Mouse (Mus musculus) heart, embryonic 13.5 days (tissue): ENCODE measurements at regions not wholly inside any gene's neighbourhood (a gene's known extent, or its start where the extent isn't known, plus 50 kb on each side); places are given as distances from the start of the nearest gene placed in this dataset.

ENCODE experiments used
- ATAC-seq: fragments of 200-750 bp; cut with Nextera tagmentation; 2 replicates; pipeline ENCODE4 v1.8.0; 2017; ENCODE audit warnings: moderate TSS enrichment; ENCODE audit not compliant: insufficient number of reproducible peaks, low FRiP score, low TSS enrichment; ENCODE audit errors: extremely low read depth
- H3K27ac ChIP-seq: fragments of 300-500 bp; sonication (generic); replicated peaks from 2 replicates; pipeline ENCODE4 v1.5.1; 2015; ENCODE audit warnings: moderate library complexity, mild to moderate bottlenecking, inconsistent platforms
- H3K27me3 ChIP-seq: fragments of 300-500 bp; sonication (generic); replicated peaks from 2 replicates; pipeline ENCODE4 v1.6.1; 2015; ENCODE audit warnings: mild to moderate bottlenecking, inconsistent platforms
- H3K36me3 ChIP-seq: fragments of 300-500 bp; sonication (generic); 2 replicates; pipeline ENCODE4 v1.6.1; 2015; ENCODE audit warnings: mild to moderate bottlenecking, inconsistent platforms
- H3K4me1 ChIP-seq: fragments of 300-500 bp; sonication (generic); 2 replicates; pipeline ENCODE4 v1.6.1; 2015; ENCODE audit warnings: inconsistent platforms
- H3K4me2 ChIP-seq: fragments of 300-500 bp; sonication (generic); 2 replicates; pipeline ENCODE4 v1.6.1; 2015; ENCODE audit warnings: inconsistent platforms, mild to moderate bottlenecking, moderate library complexity
- H3K4me3 ChIP-seq: fragments of 300-500 bp; sonication (generic); 2 replicates; pipeline ENCODE4 v1.5.1; 2015; ENCODE audit warnings: moderate library complexity, mild to moderate bottlenecking, inconsistent platforms
- H3K9ac ChIP-seq: fragments of 300-500 bp; sonication (generic); 2 replicates; pipeline ENCODE4 v1.6.1; 2015; ENCODE audit warnings: inconsistent platforms, mild to moderate bottlenecking, moderate library complexity
- H3K9me3 ChIP-seq: fragments of 300-500 bp; sonication (generic); 2 replicates; pipeline ENCODE4 v1.6.1; 2016; ENCODE audit warnings: inconsistent platforms
- WGBS: fragments of 180-500 bp; shearing (Covaris S2); methylation state at CpG from one replicate; pipeline ENCODE4 v1.1.7; 2015; ENCODE audit warnings: mixed read lengths; 5-methylcytosine and 5-hydroxymethylcytosine counted together

DNA sequence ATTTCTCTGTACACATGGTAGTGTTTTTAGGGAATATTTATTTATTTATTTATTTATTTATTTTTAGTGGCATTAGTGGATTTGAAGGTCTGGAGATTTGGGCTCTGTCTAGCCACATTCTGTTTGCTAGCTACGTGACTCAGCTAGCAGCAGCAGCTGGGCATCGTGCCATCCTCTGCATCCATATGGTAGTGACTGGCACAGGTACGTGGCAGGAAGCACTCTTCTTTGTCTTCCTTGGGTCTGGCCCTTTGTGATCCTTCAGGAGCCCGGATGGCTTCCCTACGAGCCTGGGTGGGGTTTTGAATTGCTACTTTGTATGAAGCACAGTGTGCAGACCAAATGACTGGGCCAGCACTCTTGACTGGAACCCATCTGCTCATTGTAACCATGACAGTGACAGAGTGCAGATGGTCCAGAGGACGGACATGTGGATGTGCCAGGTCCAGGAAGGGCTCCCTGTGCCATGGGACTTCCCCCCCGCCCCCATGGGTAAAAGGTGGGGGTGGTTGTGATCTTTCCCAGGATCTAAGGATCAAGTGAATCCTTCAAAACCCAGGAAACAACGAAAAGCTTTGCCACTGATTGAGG lies 66.2 kb upstream of the Igfbp7 start:
- Histone ChIP-seq H3K36me3 (no peaks in the 10 kb centered on the region), H3K9me3 (no peaks in the 10 kb centered on the region), H3K27ac (no peak overlapping the region), H3K27me3 (no peaks in the 10 kb centered on the region), H3K4me3 (no peak overlapping the region), H3K4me2 (no peak overlapping the region), H3K9ac (no peak overlapping the region), H3K4me1 (no peaks in the 10 kb centered on the region)
- ATAC-seq: no peak
- WGBS: 55% methylated on average over 8 of the region's 8 CpGs

DNA sequence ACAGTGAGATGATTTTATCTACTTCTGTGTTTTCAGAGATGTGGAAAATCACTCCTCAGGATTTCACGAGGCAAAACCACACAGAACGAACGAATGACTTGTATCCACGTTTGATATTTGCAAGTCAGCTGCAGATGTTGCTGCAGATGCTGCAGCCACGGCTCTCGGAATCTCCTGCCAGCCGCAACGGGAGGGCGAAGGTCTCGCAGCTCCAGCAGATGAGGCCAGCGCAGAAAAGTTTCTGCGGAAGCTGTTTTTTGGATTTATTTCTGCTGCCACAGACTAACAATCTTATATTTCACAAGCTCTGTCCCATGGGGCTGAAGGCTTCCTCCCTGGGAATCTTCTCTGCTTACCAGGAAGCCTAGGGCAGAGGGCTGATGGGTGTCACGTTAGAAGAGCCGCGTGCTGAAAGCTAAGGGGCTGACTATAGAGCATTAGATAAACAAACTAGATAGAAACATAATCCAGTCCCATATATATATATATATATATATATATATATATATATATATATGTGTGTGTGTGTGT lies 61.5 kb upstream of the Igfbp7 start:
- Histone ChIP-seq H3K4me2 (no peak overlapping the region), H3K27me3 (no peaks in the 10 kb centered on the region), H3K27ac (no peak overlapping the region), H3K9me3 (no peaks in the 10 kb centered on the region), H3K36me3 (no peaks in the 10 kb centered on the region), H3K9ac (no peak overlapping the region), H3K4me3 (no peak overlapping the region), H3K4me1 (0 out of 2 replicates have a peak, but pooled peaks cover 4% of the 10 kb centered on the region)
- ATAC-seq: no peak
- WGBS: 80% methylated on average over 15 of the region's 15 CpGs

DNA sequence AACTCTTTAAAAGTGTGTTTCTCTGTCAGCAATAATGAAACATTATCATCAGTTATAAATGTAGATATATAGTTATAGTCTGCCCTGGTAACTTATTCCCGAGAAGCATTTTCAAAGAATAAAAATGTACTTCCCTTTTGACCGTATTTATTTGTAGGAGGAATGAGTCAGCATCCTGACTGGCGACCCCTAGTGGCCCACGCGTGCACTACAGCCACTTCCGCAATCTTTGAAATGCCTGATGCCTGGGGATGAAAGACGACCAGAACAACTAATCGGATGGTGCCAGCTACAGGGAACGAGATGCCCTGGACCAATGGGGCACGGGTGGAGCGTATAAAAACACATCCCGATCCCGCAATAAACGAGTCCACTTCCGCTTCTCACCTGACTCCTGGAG lies 60.6 kb upstream of the Igfbp7 start:
- Histone ChIP-seq H3K9ac (no peak overlapping the region), H3K4me2 (no peak overlapping the region), H3K4me1 (0 out of 2 replicates have a peak, but pooled peaks cover 4% of the 10 kb centered on the region), H3K36me3 (no peaks in the 10 kb centered on the region), H3K4me3 (no peak overlapping the region), H3K9me3 (no peaks in the 10 kb centered on the region), H3K27ac (no peak overlapping the region), H3K27me3 (no peaks in the 10 kb centered on the region)
- no peak for ATAC-seq
- 53% methylated on average over 15 of the region's 15 CpGs for WGBS

DNA sequence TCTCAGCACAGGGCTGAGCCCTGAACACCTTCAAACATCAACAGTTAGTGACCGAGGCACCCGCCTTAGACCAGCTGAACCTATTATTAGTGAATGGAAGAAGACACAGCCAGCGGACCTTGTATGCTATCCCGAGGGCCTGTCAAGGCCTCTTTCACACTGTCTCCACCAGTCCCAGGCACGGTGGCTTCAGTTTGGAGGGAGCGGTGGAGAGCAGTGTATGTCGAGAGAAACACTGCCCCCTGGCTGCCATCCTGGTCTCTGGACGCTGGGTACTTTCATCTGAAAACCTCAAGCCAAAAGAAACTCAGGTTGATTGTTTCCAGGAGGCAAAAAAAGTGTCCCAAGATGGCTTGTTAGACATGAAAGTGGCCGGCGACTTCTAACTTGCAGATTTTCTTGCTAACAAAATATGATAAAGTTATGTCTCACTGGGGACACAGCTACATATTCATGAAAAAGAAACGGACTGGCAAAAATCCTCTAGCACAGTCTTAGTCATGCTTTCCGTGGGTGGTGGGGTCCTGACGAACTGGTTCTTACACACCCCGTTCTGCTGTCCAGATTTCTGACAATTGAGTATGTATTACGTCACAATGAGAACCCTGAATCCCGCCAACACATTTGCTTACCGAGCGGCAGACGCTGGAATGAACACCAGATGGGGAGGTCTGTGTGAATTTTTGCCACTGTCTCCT lies 57.2 kb upstream of the Igfbp7 start:
- WGBS: 51% methylated on average over 19 of the region's 19 CpGs
- no peak overlapping the region for H3K27ac ChIP-seq
- no peaks in the 10 kb centered on the region for H3K9me3 ChIP-seq
- H3K9ac ChIP-seq: no peak overlapping the region
- H3K4me3 ChIP-seq: no peak overlapping the region
- H3K4me2 ChIP-seq: peak overlapping the region; percentile 33
- no peaks in the 10 kb centered on the region for H3K36me3 ChIP-seq
- H3K4me1 ChIP-seq: 0 out of 2 replicates have a peak, but pooled peaks cover 4% of the 10 kb centered on the region
- no peak for ATAC-seq
- no peaks in the 10 kb centered on the region for H3K27me3 ChIP-seq

DNA sequence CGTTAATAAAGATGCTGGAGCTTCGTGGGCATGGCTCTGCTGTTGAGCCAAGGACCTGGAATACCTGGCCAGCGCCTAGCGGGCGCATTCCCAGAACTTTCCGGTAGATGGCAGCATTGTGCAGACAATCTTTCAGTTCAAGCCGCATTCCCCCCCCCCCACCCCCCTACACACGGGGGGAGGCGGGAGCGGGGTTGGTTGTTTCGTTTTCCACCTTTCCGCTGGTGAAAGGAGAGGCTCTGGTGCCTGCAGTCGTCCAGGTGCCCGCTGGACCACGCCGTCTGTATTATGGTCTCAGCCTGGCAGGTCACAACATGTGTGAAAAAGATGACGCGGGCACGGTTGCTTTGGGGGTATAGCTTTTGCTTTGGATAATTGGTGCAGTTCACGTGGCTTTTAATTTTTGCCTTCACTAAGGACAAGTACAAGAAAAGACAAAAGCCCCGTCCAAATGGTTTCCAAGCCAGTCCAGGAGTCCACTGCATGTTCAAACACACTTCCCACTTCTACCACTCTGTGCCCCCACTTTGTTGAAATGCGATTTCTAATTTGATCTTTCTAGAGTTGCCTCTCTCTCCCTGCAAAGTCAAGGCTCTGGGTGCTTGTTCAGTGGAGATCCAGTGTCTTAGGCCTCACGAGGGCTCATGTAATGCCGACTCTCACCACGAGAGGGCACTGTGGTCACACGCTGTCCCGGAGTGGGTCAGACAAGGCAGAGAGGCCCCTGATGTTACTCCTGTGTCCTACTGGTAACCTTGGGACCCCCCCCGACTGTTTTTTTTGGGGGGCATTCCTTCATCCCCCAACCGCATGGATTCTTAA lies 52.3 kb upstream of the Igfbp7 start:
- Histone ChIP-seq H3K27ac (peak overlapping the region; percentile 60), H3K9me3 (no peaks in the 10 kb centered on the region), H3K36me3 (no peaks in the 10 kb centered on the region), H3K4me1 (0 out of 2 replicates have a peak, but pooled peaks cover 4% of the 10 kb centered on the region), H3K4me2 (peak overlapping the region; percentile 67), H3K9ac (peak overlapping the region; percentile 82), H3K27me3 (peaks cover 6% of the 10 kb centered on the region; the same call in 1 of the 2 replicates), H3K4me3 (peak overlapping the region; percentile 66)
- ATAC-seq: peak; percentile 58; the same call in 1 of the 2 replicates
- WGBS: 1% methylated on average over 29 of the region's 29 CpGs
